Mouse (Mus musculus) heart, adult 2 months (tissue): ENCODE data around the gene Apaf1.

Experiments used
- CTCF ChIP-seq: fragments of 200-600 bp; IDR thresholded peaks from 2 replicates; pipeline ENCODE4 v1.8.1; 2022; ENCODE audit warnings: antibody characterized with exemption, mild to moderate bottlenecking, moderate library complexity
- POLR2A ChIP-seq: fragments of 200-500 bp; IDR thresholded peaks from 2 replicates; pipeline ENCODE4 v1.6.1; 2011; ENCODE audit warnings: mild to moderate bottlenecking, low read depth, low read length, control low read depth; ENCODE audit not compliant: insufficient read depth

DNA sequence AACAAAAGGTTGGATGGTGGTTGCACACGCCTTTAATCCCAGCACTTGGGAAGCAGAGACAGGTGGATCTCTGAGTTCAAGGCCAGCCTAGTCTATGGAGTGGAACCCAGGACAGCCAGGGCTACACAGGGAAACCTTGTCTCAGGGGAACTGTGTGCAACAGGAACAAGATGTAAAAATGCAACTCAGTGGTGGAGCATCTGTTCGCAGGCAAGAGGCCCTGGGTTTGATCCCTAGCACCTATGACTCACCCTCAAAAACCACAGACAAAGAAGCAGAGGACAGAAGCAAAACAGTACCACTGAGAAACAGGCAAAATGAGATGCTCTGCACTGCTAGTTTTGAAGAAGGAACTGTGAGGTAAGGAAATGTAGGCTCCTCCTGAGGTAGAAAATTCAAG is 5.9 kb downstream of the Apaf1 start:
- TF ChIP-seq CTCF (no peak), POLR2A (no peak)
